Mouse (Mus musculus) stomach, embryonic 14.5 days (tissue): ENCODE measurements around the gene Cyp2f2. TPM values are rescaled to one million over a fixed set of nuclear protein-coding genes. Genes with fewer than 3 reads are reported as not detected.

ENCODE experiments used
- ATAC-seq: fragments of 200-750 bp; cut with Nextera tagmentation; 2 replicates; pipeline ENCODE4 v1.8.0; 2017; ENCODE audit warnings: low read depth, moderate TSS enrichment; ENCODE audit not compliant: insufficient number of reproducible peaks, insufficient read depth, low FRiP score
- H3K27ac ChIP-seq: fragments of 300-500 bp; sonication (generic); 2 replicates; pipeline ENCODE4 v1.5.1; 2014; ENCODE audit warnings: mild to moderate bottlenecking, low read length, moderate library complexity, mixed read lengths
- H3K27me3 ChIP-seq: fragments of 300-500 bp; sonication (generic); 2 replicates; pipeline ENCODE4 v1.6.1; 2014; ENCODE audit warnings: low read length, control low read depth, mixed read lengths; ENCODE audit not compliant: control insufficient read depth, insufficient read depth
- H3K36me3 ChIP-seq: fragments of 300-500 bp; sonication (generic); 2 replicates; pipeline ENCODE4 v1.6.1; 2014; ENCODE audit warnings: mild to moderate bottlenecking, control low read depth, low read length, moderate library complexity, mixed read lengths; ENCODE audit not compliant: control insufficient read depth, insufficient read depth
- H3K4me1 ChIP-seq: fragments of 300-500 bp; sonication (generic); 2 replicates; pipeline ENCODE4 v1.6.1; 2014; ENCODE audit warnings: low read length, control low read depth, mixed read lengths; ENCODE audit not compliant: control insufficient read depth, insufficient read depth
- H3K4me2 ChIP-seq: fragments of 300-500 bp; sonication (generic); replicated peaks from 2 replicates; pipeline ENCODE4 v1.6.1; 2014; ENCODE audit warnings: low read depth, low read length, control low read depth
- H3K4me3 ChIP-seq: fragments of 300-500 bp; sonication (generic); 2 replicates; pipeline ENCODE4 v1.5.1; 2014; ENCODE audit warnings: low read depth, low read length, control low read depth
- H3K9ac ChIP-seq: fragments of 300-500 bp; sonication (generic); replicated peaks from 2 replicates; pipeline ENCODE4 v1.6.1; 2014; ENCODE audit warnings: low read depth, mild to moderate bottlenecking, control low read depth, low read length, moderate library complexity, mixed read lengths
- H3K9me3 ChIP-seq: fragments of 300-500 bp; sonication (generic); 2 replicates; pipeline ENCODE4 v1.6.1; 2016; ENCODE audit warnings: low read depth, low read length, control low read depth; ENCODE audit not compliant: control insufficient read depth
- WGBS: fragments of 180-500 bp; shearing (Covaris S2); extraction: QIAGEN DNeasy Blood & Tissue Kit; methylation state at CpG from one replicate; pipeline ENCODE4 v1.1.7; 2014; 5-methylcytosine and 5-hydroxymethylcytosine counted together
- polyA plus RNA-seq: library from polyadenylated mRNA; unstranded; fragments of >200 nt; fragmentation: Nextera tagmentation; extraction: Ambion mirVana; gene quantifications from 2 replicates; pipeline ENCODE4 v1.2.1, GENCODE M21; 2014

Gene Cyp2f2
- polyA plus RNA-seq, 1 experiment from 2014 or later = 22.5 TPM

- Histone ChIP-seq H3K27ac (no peak overlapping the region), H3K9me3 (peaks cover 3% of the 10 kb centered on the region; the same call in 1 of the 2 replicates), H3K4me2 (no peak overlapping the region), H3K4me1 (no peaks in the 10 kb centered on the region), H3K36me3 (no peaks in the 10 kb centered on the region), H3K27me3 (no peaks in the 10 kb centered on the region), H3K9ac (no peak overlapping the region), H3K4me3 (no peak overlapping the region)
- ATAC-seq = no peak
- WGBS = 79% methylated on average over 3 of the region's 3 CpGs
These were observed 7.7 kb upstream of the Cyp2f2 start for GRCm38 (mm10) chr7:27111987-27112386.

- no peaks in the 10 kb centered on the region for H3K4me1 ChIP-seq
- no peaks in the 10 kb centered on the region for H3K27me3 ChIP-seq
- H3K9ac ChIP-seq = no peak overlapping the region
- no peak for ATAC-seq
- 66% methylated on average over 4 of the region's 4 CpGs for WGBS
- no peaks in the 10 kb centered on the region for H3K9me3 ChIP-seq
- no peaks in the 10 kb centered on the region for H3K36me3 ChIP-seq
- no peak overlapping the region for H3K4me2 ChIP-seq
- H3K4me3 ChIP-seq = no peak overlapping the region
- no peak overlapping the region for H3K27ac ChIP-seq
These were observed 1.6 kb upstream of the Cyp2f2 start for GRCm38 (mm10) chr7:27118033-27118511.

GRCm38 (mm10) chr7:27124305-27124832 lies 4.7 kb downstream of the Cyp2f2 start:
- Histone ChIP-seq H3K9me3 (no peaks in the 10 kb centered on the region), H3K4me2 (no peak overlapping the region), H3K4me3 (no peak overlapping the region), H3K4me1 (no peaks in the 10 kb centered on the region), H3K9ac (no peak overlapping the region), H3K36me3 (no peaks in the 10 kb centered on the region), H3K27ac (no peak overlapping the region), H3K27me3 (no peaks in the 10 kb centered on the region)
- ATAC-seq = no peak
- WGBS = 66% methylated on average over 5 of the region's 5 CpGs

GRCm38 (mm10) chr7:27124969-27125368 lies 5.3 kb downstream of the Cyp2f2 start:
- Histone ChIP-seq H3K4me3 (no peak overlapping the region), H3K9ac (no peak overlapping the region), H3K4me2 (no peak overlapping the region), H3K36me3 (no peaks in the 10 kb centered on the region), H3K27me3 (no peaks in the 10 kb centered on the region), H3K9me3 (no peaks in the 10 kb centered on the region), H3K4me1 (no peaks in the 10 kb centered on the region), H3K27ac (no peak overlapping the region)
- WGBS = 83% methylated on average over 4 of the region's 4 CpGs
- ATAC-seq = no peak

GRCm38 (mm10) chr7:27128162-27128561 lies 8.5 kb downstream of the Cyp2f2 start:
- Histone ChIP-seq H3K36me3 (no peaks in the 10 kb centered on the region), H3K4me3 (no peak overlapping the region), H3K9ac (no peak overlapping the region), H3K9me3 (no peaks in the 10 kb centered on the region), H3K27ac (no peak overlapping the region), H3K27me3 (no peaks in the 10 kb centered on the region), H3K4me2 (no peak overlapping the region), H3K4me1 (peaks cover 5% of the 10 kb centered on the region)
- peak; percentile 54; the same call in 1 of the 2 replicates for ATAC-seq
- 45% methylated on average over 3 of the region's 3 CpGs for WGBS

- H3K9ac ChIP-seq = no peak overlapping the region
- WGBS = 58% methylated on average over 13 of the region's 13 CpGs
- H3K27ac ChIP-seq = no peak overlapping the region
- H3K4me3 ChIP-seq = no peak overlapping the region
- H3K9me3 ChIP-seq = no peaks in the 10 kb centered on the region
- ATAC-seq = no peak
- H3K36me3 ChIP-seq = no peaks in the 10 kb centered on the region
- no peaks in the 10 kb centered on the region for H3K27me3 ChIP-seq
- peaks cover 6% of the 10 kb centered on the region for H3K4me1 ChIP-seq
- H3K4me2 ChIP-seq = no peak overlapping the region
These were observed 9.2 kb downstream of the Cyp2f2 start for GRCm38 (mm10) chr7:27128946-27129345.

- H3K27ac ChIP-seq = no peak overlapping the region
- H3K27me3 ChIP-seq = no peaks in the 10 kb centered on the region
- H3K4me3 ChIP-seq = no peak overlapping the region
- no peak overlapping the region for H3K9ac ChIP-seq
- no peaks in the 10 kb centered on the region for H3K9me3 ChIP-seq
- no peaks in the 10 kb centered on the region for H3K36me3 ChIP-seq
- 86% methylated on average over 12 of the region's 12 CpGs for WGBS
- H3K4me1 ChIP-seq = peaks cover 6% of the 10 kb centered on the region
- no peak for ATAC-seq
- no peak overlapping the region for H3K4me2 ChIP-seq
These were observed 10.1 kb downstream of the Cyp2f2 start for GRCm38 (mm10) chr7:27129811-27130210.

- H3K27ac ChIP-seq = no peak overlapping the region
- 89% methylated on average over 22 of the region's 22 CpGs for WGBS
- no peak for ATAC-seq
- H3K9ac ChIP-seq = no peak overlapping the region
- no peak overlapping the region for H3K4me3 ChIP-seq
- peaks cover 6% of the 10 kb centered on the region for H3K4me1 ChIP-seq
- H3K4me2 ChIP-seq = no peak overlapping the region
- no peaks in the 10 kb centered on the region for H3K36me3 ChIP-seq
- no peaks in the 10 kb centered on the region for H3K27me3 ChIP-seq
- H3K9me3 ChIP-seq = no peaks in the 10 kb centered on the region
These were observed 11.0 kb downstream of the Cyp2f2 start for GRCm38 (mm10) chr7:27130521-27131370.
